Mouse (Mus musculus): ENCODE measurements around the gene Ceacam1. TPM values are rescaled to one million over a fixed set of nuclear protein-coding genes. Genes with fewer than 3 reads are reported as not detected.

Gene Ceacam1
- polyA plus RNA-seq, 1 experiment from 2014 or later, result 0.74 TPM

- Histone ChIP-seq H3K9ac (ENCODE audit: low read depth, low read length) (no peak overlapping the region), H3K4me3 (ENCODE audit: low read depth, low read length) (no peak overlapping the region), H3K27me3 (ENCODE audit: control insufficient read depth, insufficient read depth, low read length) (no peaks in the 10 kb centered on the region), H3K4me1 (replicated peaks; ENCODE audit: control insufficient read depth, insufficient read depth, low read length) (no peaks in the 10 kb centered on the region), H3K9me3 (ENCODE audit: control insufficient read depth, low read length) (no peaks in the 10 kb centered on the region), H3K4me2 (replicated peaks; ENCODE audit: low read depth, low read length) (no peak overlapping the region), H3K27ac (ENCODE audit: low read depth, low read length) (no peak overlapping the region), H3K36me3 (ENCODE audit: control insufficient read depth, insufficient read depth, low read length) (no peaks in the 10 kb centered on the region)
- no peak for ATAC-seq (ENCODE audit: low FRiP score)
- WGBS, result 89% methylated on average over 3 of the region's 3 CpGs
- no peak for DNase-seq (ENCODE audit: low spot score)
Observed at GRCm38 (mm10) chr7:25452103-25452502, 25.3 kb downstream of the Ceacam1 start.

- no peak overlapping the region for H3K9ac ChIP-seq (ENCODE audit: low read depth, low read length)
- no peaks in the 10 kb centered on the region for H3K4me1 ChIP-seq (replicated peaks; ENCODE audit: control insufficient read depth, insufficient read depth, low read length)
- H3K36me3 ChIP-seq (ENCODE audit: control insufficient read depth, insufficient read depth, low read length), result no peaks in the 10 kb centered on the region
- no peak overlapping the region for H3K27ac ChIP-seq (ENCODE audit: low read depth, low read length)
- no peak overlapping the region for H3K4me3 ChIP-seq (ENCODE audit: low read depth, low read length)
- no peak overlapping the region for H3K4me2 ChIP-seq (replicated peaks; ENCODE audit: low read depth, low read length)
- no peak for ATAC-seq (ENCODE audit: low FRiP score)
- DNase-seq (ENCODE audit: low spot score), result no peak
- H3K9me3 ChIP-seq (ENCODE audit: control insufficient read depth, low read length), result no peaks in the 10 kb centered on the region
- 47% methylated on average over 9 of the region's 9 CpGs for WGBS
- H3K27me3 ChIP-seq (ENCODE audit: control insufficient read depth, insufficient read depth, low read length), result no peaks in the 10 kb centered on the region
Observed at GRCm38 (mm10) chr7:25449913-25450890, 27.2 kb downstream of the Ceacam1 start.

GRCm38 (mm10) chr7:25440816-25441153, 36.6 kb downstream of the Ceacam1 start:
- no peaks in the 10 kb centered on the region for H3K36me3 ChIP-seq (ENCODE audit: control insufficient read depth, insufficient read depth, low read length)
- 87% methylated on average over 6 of the region's 6 CpGs for WGBS
- no peak overlapping the region for H3K27ac ChIP-seq (ENCODE audit: low read depth, low read length)
- DNase-seq (ENCODE audit: low spot score) (no peak), ATAC-seq (ENCODE audit: low FRiP score) (no peak)
- no peaks in the 10 kb centered on the region for H3K27me3 ChIP-seq (ENCODE audit: control insufficient read depth, insufficient read depth, low read length)
- H3K9ac ChIP-seq (ENCODE audit: low read depth, low read length), result no peak overlapping the region
- no peak overlapping the region for H3K4me3 ChIP-seq (ENCODE audit: low read depth, low read length)
- no peak overlapping the region for H3K4me2 ChIP-seq (replicated peaks; ENCODE audit: low read depth, low read length)
- no peaks in the 10 kb centered on the region for H3K9me3 ChIP-seq (ENCODE audit: control insufficient read depth, low read length)
- no peaks in the 10 kb centered on the region for H3K4me1 ChIP-seq (replicated peaks; ENCODE audit: control insufficient read depth, insufficient read depth, low read length)

GRCm38 (mm10) chr7:25439978-25440815, 37.2 kb downstream of the Ceacam1 start:
- no peaks in the 10 kb centered on the region for H3K27me3 ChIP-seq (ENCODE audit: control insufficient read depth, insufficient read depth, low read length)
- H3K9me3 ChIP-seq (ENCODE audit: control insufficient read depth, low read length), result no peaks in the 10 kb centered on the region
- DNase-seq (ENCODE audit: low spot score), result no peak
- no peaks in the 10 kb centered on the region for H3K36me3 ChIP-seq (ENCODE audit: control insufficient read depth, insufficient read depth, low read length)
- no peak overlapping the region for H3K4me2 ChIP-seq (replicated peaks; ENCODE audit: low read depth, low read length)
- WGBS, result 88% methylated on average over 9 of the region's 9 CpGs
- no peak overlapping the region for H3K4me3 ChIP-seq (ENCODE audit: low read depth, low read length)
- H3K9ac ChIP-seq (ENCODE audit: low read depth, low read length), result no peak overlapping the region
- H3K4me1 ChIP-seq (replicated peaks; ENCODE audit: control insufficient read depth, insufficient read depth, low read length), result no peaks in the 10 kb centered on the region
- H3K27ac ChIP-seq (ENCODE audit: low read depth, low read length), result no peak overlapping the region
- ATAC-seq (ENCODE audit: low FRiP score), result no peak

- no peak overlapping the region for H3K9ac ChIP-seq (ENCODE audit: low read depth, low read length)
- H3K4me3 ChIP-seq (ENCODE audit: low read depth, low read length), result no peak overlapping the region
- H3K4me2 ChIP-seq (replicated peaks; ENCODE audit: low read depth, low read length), result no peak overlapping the region
- DNase-seq (ENCODE audit: low spot score) (no peak), ATAC-seq (ENCODE audit: low FRiP score) (no peak)
- no peaks in the 10 kb centered on the region for H3K9me3 ChIP-seq (ENCODE audit: control insufficient read depth, low read length)
- no peaks in the 10 kb centered on the region for H3K27me3 ChIP-seq (ENCODE audit: control insufficient read depth, insufficient read depth, low read length)
- H3K36me3 ChIP-seq (ENCODE audit: control insufficient read depth, insufficient read depth, low read length), result no peaks in the 10 kb centered on the region
- H3K4me1 ChIP-seq (replicated peaks; ENCODE audit: control insufficient read depth, insufficient read depth, low read length), result no peaks in the 10 kb centered on the region
- 92% methylated on average over 8 of the region's 8 CpGs for WGBS
- H3K27ac ChIP-seq (ENCODE audit: low read depth, low read length), result no peak overlapping the region
Observed at GRCm38 (mm10) chr7:25439124-25439822, 38.1 kb downstream of the Ceacam1 start.

GRCm38 (mm10) chr7:25436704-25437103, 40.7 kb downstream of the Ceacam1 start:
- H3K9ac ChIP-seq (ENCODE audit: low read depth, low read length), result no peak overlapping the region
- H3K4me2 ChIP-seq (replicated peaks; ENCODE audit: low read depth, low read length), result no peak overlapping the region
- H3K36me3 ChIP-seq (ENCODE audit: control insufficient read depth, insufficient read depth, low read length), result no peaks in the 10 kb centered on the region
- 0 out of 2 replicates have a peak, but pooled peaks cover 4% of the 10 kb centered on the region for H3K4me1 ChIP-seq (replicated peaks; ENCODE audit: control insufficient read depth, insufficient read depth, low read length)
- no peak overlapping the region for H3K27ac ChIP-seq (ENCODE audit: low read depth, low read length)
- no peaks in the 10 kb centered on the region for H3K9me3 ChIP-seq (ENCODE audit: control insufficient read depth, low read length)
- DNase-seq (ENCODE audit: low spot score), result no peak
- H3K4me3 ChIP-seq (ENCODE audit: low read depth, low read length), result no peak overlapping the region
- no peak for ATAC-seq (ENCODE audit: low FRiP score)
- no peaks in the 10 kb centered on the region for H3K27me3 ChIP-seq (ENCODE audit: control insufficient read depth, insufficient read depth, low read length)
- WGBS, result 91% methylated on average over 2 of the region's 2 CpGs

- 0 out of 2 replicates have a peak, but pooled peaks cover 4% of the 10 kb centered on the region for H3K4me1 ChIP-seq (replicated peaks; ENCODE audit: control insufficient read depth, insufficient read depth, low read length)
- WGBS, result 84% methylated on average over 6 of the region's 6 CpGs
- DNase-seq (ENCODE audit: low spot score) (no peak), ATAC-seq (ENCODE audit: low FRiP score) (no peak)
- no peak overlapping the region for H3K27ac ChIP-seq (ENCODE audit: low read depth, low read length)
- no peaks in the 10 kb centered on the region for H3K36me3 ChIP-seq (ENCODE audit: control insufficient read depth, insufficient read depth, low read length)
- no peak overlapping the region for H3K9ac ChIP-seq (ENCODE audit: low read depth, low read length)
- H3K9me3 ChIP-seq (ENCODE audit: control insufficient read depth, low read length), result no peaks in the 10 kb centered on the region
- H3K4me2 ChIP-seq (replicated peaks; ENCODE audit: low read depth, low read length), result no peak overlapping the region
- H3K4me3 ChIP-seq (ENCODE audit: low read depth, low read length), result no peak overlapping the region
- H3K27me3 ChIP-seq (ENCODE audit: control insufficient read depth, insufficient read depth, low read length), result no peaks in the 10 kb centered on the region
Observed at GRCm38 (mm10) chr7:25436226-25436625, 41.2 kb downstream of the Ceacam1 start.

GRCm38 (mm10) chr7:25435546-25435851, 41.9 kb downstream of the Ceacam1 start:
- no peak overlapping the region for H3K4me3 ChIP-seq (ENCODE audit: low read depth, low read length)
- 81% methylated on average over 2 of the region's 2 CpGs for WGBS
- DNase-seq (ENCODE audit: low spot score) (no peak), ATAC-seq (ENCODE audit: low FRiP score) (no peak)
- H3K36me3 ChIP-seq (ENCODE audit: control insufficient read depth, insufficient read depth, low read length), result no peaks in the 10 kb centered on the region
- H3K4me2 ChIP-seq (replicated peaks; ENCODE audit: low read depth, low read length), result no peak overlapping the region
- no peaks in the 10 kb centered on the region for H3K27me3 ChIP-seq (ENCODE audit: control insufficient read depth, insufficient read depth, low read length)
- no peak overlapping the region for H3K27ac ChIP-seq (ENCODE audit: low read depth, low read length)
- H3K4me1 ChIP-seq (replicated peaks; ENCODE audit: control insufficient read depth, insufficient read depth, low read length), result 0 out of 2 replicates have a peak, but pooled peaks cover 4% of the 10 kb centered on the region
- H3K9me3 ChIP-seq (ENCODE audit: control insufficient read depth, low read length), result no peaks in the 10 kb centered on the region
- no peak overlapping the region for H3K9ac ChIP-seq (ENCODE audit: low read depth, low read length)

Data from hindbrain, embryonic 11.5 days (tissue).